Mouse (Mus musculus) small intestine, adult 2 months (tissue): ENCODE data around the gene Dlg2.

ENCODE experiments used
- CTCF ChIP-seq: fragments of 200-500 bp; IDR thresholded peaks from 2 replicates; pipeline ENCODE4 v1.5.1; 2012; ENCODE audit warnings: low read depth, mild to moderate bottlenecking, control low read depth, inconsistent platforms, low read length, moderate library complexity, mixed read lengths; ENCODE audit not compliant: insufficient replicate concordance, insufficient read length; ENCODE audit errors: extremely low read depth
- POLR2A ChIP-seq: fragments of 200-500 bp; IDR thresholded peaks from 2 replicates; pipeline ENCODE4 v1.6.1; 2012; ENCODE audit warnings: low read depth, mild to moderate bottlenecking, control low read depth, inconsistent platforms, low read length, moderate library complexity

- TF ChIP-seq CTCF (no peak), POLR2A (no peak)
Measured at GRCm38 (mm10) chr7:90658593-90658992, 182.1 kb downstream of the Dlg2 start.
